Mouse (Mus musculus): ENCODE data around the gene Tor2a.

- TF ChIP-seq CTCF (IDR thresholded peaks at IDR 0.05; ENCODE audit: borderline replicate concordance, control insufficient read depth, extremely low read depth, insufficient read depth, low read length, poor library complexity) (no peak), POLR2A (IDR thresholded peaks at IDR 0.05; ENCODE audit: control insufficient read depth, extremely low read depth, insufficient read depth, low read length, poor library complexity) (no peak)
These were observed 25.1 kb upstream of the Tor2a start for GRCm38 (mm10) chr2:32731911-32732310.

All from thymus, adult 2 months (tissue).